Mouse (Mus musculus) spleen, adult 2 months (tissue): ENCODE measurements at regions not wholly inside any gene's neighbourhood (a gene's known extent, or its start where the extent isn't known, plus 50 kb on each side); places are given as distances from the start of the nearest gene placed in this dataset.

Experiments
- CTCF ChIP-seq: fragments of 200-500 bp; IDR thresholded peaks from 2 replicates; pipeline ENCODE4 v1.5.1; 2011; ENCODE audit warnings: mild to moderate bottlenecking, inconsistent platforms; ENCODE audit not compliant: insufficient read depth, insufficient read length, insufficient replicate concordance; ENCODE audit errors: extremely low read depth
- POLR2A ChIP-seq: fragments of 200-500 bp; IDR thresholded peaks from 2 replicates; pipeline ENCODE4 v1.6.1; 2011; ENCODE audit warnings: low read depth, low read length, inconsistent platforms

DNA sequence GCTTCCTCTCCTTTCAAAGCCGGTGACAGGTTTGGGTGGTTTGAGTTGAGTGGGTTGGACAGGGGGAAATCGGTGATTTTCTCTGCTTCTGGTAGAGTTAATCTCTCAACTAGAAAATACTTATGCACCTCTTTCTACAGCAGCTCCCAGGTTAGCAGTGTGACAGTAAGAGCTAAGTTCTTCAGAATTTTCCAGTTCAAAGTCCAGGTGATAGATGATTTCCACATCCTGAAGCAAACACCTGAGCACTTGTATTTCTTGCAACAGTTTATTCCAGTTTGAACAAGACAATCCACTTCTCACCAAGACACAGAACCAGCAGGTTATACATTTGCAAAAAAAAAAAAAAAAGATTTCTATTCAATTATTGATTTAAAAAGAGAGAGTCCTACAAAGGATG lies 104.0 kb upstream of the Nr2f2 start:
- TF ChIP-seq CTCF, result no peak
- TF ChIP-seq POLR2A, result no peak
